Mouse (Mus musculus) CH12.LX (cell line): ENCODE results near the gene Stk32c. TPM values are rescaled to one million over a fixed set of nuclear protein-coding genes. Genes with fewer than 3 reads are reported as not detected.

Experiments
- DNase-seq: peaks from one replicate; pipeline ENCODE4 v3.0.0-alpha.2; 2013; ENCODE audit errors: extremely low read depth
- H3K27ac ChIP-seq: 2 replicates; pipeline ENCODE4 v1.5.1; 2012; ENCODE audit warnings: low read depth, mild to moderate bottlenecking, control low read depth, moderate library complexity; ENCODE audit not compliant: insufficient read depth
- H3K27me3 ChIP-seq: replicated peaks from 2 replicates; pipeline ENCODE3; 2012; ENCODE audit warnings: inconsistent platforms
- H3K36me3 ChIP-seq, 2 experiments: replicated peaks in 1 of 2; 2 replicates each; pipeline versions ENCODE3 to v1.6.1; 2012; ENCODE audit warnings: inconsistent platforms in 1 of 2, low read length in 1 of 2, mild to moderate bottlenecking in 1 of 2, mixed read lengths in 1 of 2, moderate library complexity in 1 of 2; ENCODE audit not compliant: control insufficient read depth in 1 of 2, insufficient read depth in 1 of 2
- H3K4me1 ChIP-seq, 2 experiments: 2 replicates each; pipeline ENCODE4 v1.6.1; 2012; ENCODE audit warnings: inconsistent platforms in 1 of 2, moderate library complexity in 1 of 2; ENCODE audit not compliant: insufficient read depth in 2 of 2, control insufficient read depth in 1 of 2
- H3K4me2 ChIP-seq: 2 replicates; pipeline ENCODE4 v1.6.1; 2012; ENCODE audit warnings: low read depth, mild to moderate bottlenecking, control low read depth; ENCODE audit not compliant: poor library complexity, insufficient read depth, severe bottlenecking
- H3K4me3 ChIP-seq, 3 experiments: fragments of 150-350 bp in 1 of 3; sonication (generic) in 1 of 3; replicated peaks in 1 of 3; 2 replicates each; pipeline versions ENCODE3 to v1.5.1; 2011 to 2012; ENCODE audit warnings: low read depth in 2 of 3, low read length in 2 of 3, mild to moderate bottlenecking in 2 of 3, moderate library complexity in 2 of 3, control low read depth in 1 of 3, improper control_type of control experiment in 1 of 3, inconsistent platforms in 1 of 3, mixed read lengths in 1 of 3; ENCODE audit not compliant: poor library complexity in 1 of 3
- H3K79me2 ChIP-seq: replicated peaks from 2 replicates; pipeline ENCODE4 v1.6.1; 2012; ENCODE audit warnings: mild to moderate bottlenecking, moderate library complexity; ENCODE audit not compliant: control insufficient read depth, poor library complexity, insufficient read depth, severe bottlenecking; ENCODE audit errors: extremely low read depth
- H3K9ac ChIP-seq: 2 replicates; pipeline ENCODE4 v1.6.1; 2012; ENCODE audit warnings: low read depth, mild to moderate bottlenecking, control low read depth, moderate library complexity; ENCODE audit not compliant: insufficient read depth
- H3K9me3 ChIP-seq: replicated peaks from 2 replicates; pipeline ENCODE3; 2012; ENCODE audit warnings: low read length, inconsistent platforms, mixed read lengths
- BHLHE40 ChIP-seq: IDR thresholded peaks from 2 replicates; pipeline ENCODE4 v1.6.1; 2011; ENCODE audit warnings: mild to moderate bottlenecking, low read depth, low read length, improper control_type of control experiment
- CHD1 ChIP-seq: IDR thresholded peaks from 2 replicates; pipeline ENCODE4 v1.6.1; 2012; ENCODE audit warnings: low read depth, low read length, improper control_type of control experiment, inconsistent platforms
- CHD2 ChIP-seq: IDR thresholded peaks from 2 replicates; pipeline ENCODE4 v1.6.1; 2011; ENCODE audit warnings: low read length, improper control_type of control experiment
- E2F4 ChIP-seq: IDR thresholded peaks from 2 replicates; pipeline ENCODE4 v1.6.1; 2011; ENCODE audit warnings: low read depth, low read length, improper control_type of control experiment; ENCODE audit not compliant: insufficient replicate concordance
- ELF1 ChIP-seq: IDR thresholded peaks from 2 replicates; pipeline ENCODE4 v1.6.1; 2014; ENCODE audit warnings: low read depth, mild to moderate bottlenecking, inconsistent platforms, low read length, improper control_type of control experiment
- ETS1 ChIP-seq: conservative IDR thresholded peaks from 2 replicates; pipeline ENCODE4 v1.6.1; 2012; ENCODE audit warnings: low read depth, mild to moderate bottlenecking, inconsistent platforms, low read length, improper control_type of control experiment, moderate library complexity
- HCFC1 ChIP-seq: IDR thresholded peaks from 2 replicates; pipeline ENCODE4 v1.6.1; 2012; ENCODE audit warnings: low read depth, mild to moderate bottlenecking, inconsistent platforms, low read length, improper control_type of control experiment
- JUN ChIP-seq: IDR thresholded peaks from 2 replicates; pipeline ENCODE4 v1.6.1; 2011; ENCODE audit warnings: low read depth, mild to moderate bottlenecking, low read length, improper control_type of control experiment, moderate library complexity; ENCODE audit not compliant: insufficient read depth
- KAT2A ChIP-seq: IDR thresholded peaks from 2 replicates; pipeline ENCODE4 v1.6.1; 2012; ENCODE audit warnings: low read length, improper control_type of control experiment, inconsistent platforms; ENCODE audit not compliant: insufficient replicate concordance
- MAFK ChIP-seq: IDR thresholded peaks from 2 replicates; pipeline ENCODE4 v1.6.1; 2011; ENCODE audit warnings: low read length, improper control_type of control experiment; ENCODE audit not compliant: insufficient replicate concordance
- MAX ChIP-seq: IDR thresholded peaks from 2 replicates; pipeline ENCODE4 v1.6.1; 2011; ENCODE audit warnings: low read length, improper control_type of control experiment
- MEF2A ChIP-seq: IDR thresholded peaks from 2 replicates; pipeline ENCODE4 v1.6.1; 2014; ENCODE audit warnings: low read depth, mild to moderate bottlenecking, inconsistent platforms, low read length, improper control_type of control experiment, borderline replicate concordance
- MYC ChIP-seq: IDR thresholded peaks from 2 replicates; pipeline ENCODE4 v1.6.1; 2011; ENCODE audit warnings: low read depth, mild to moderate bottlenecking, improper control_type of control experiment, low read length
- NRF1 ChIP-seq: IDR thresholded peaks from 2 replicates; pipeline ENCODE4 v1.6.1; 2014; ENCODE audit warnings: low read depth, mild to moderate bottlenecking, inconsistent platforms, low read length, improper control_type of control experiment, moderate library complexity
- PAX5 ChIP-seq: IDR thresholded peaks from 2 replicates; pipeline ENCODE4 v1.6.1; 2012; ENCODE audit warnings: low read length, inconsistent platforms, mixed read lengths
- POLR2A ChIP-seq: IDR thresholded peaks from 2 replicates; pipeline ENCODE4 v1.6.1; 2011; ENCODE audit warnings: low read depth, mild to moderate bottlenecking, improper control_type of control experiment, low read length
- POLR2AphosphoS2 ChIP-seq: IDR thresholded peaks from 2 replicates; pipeline ENCODE4 v1.6.1; 2011; ENCODE audit warnings: low read depth, low read length, improper control_type of control experiment
- RAD21 ChIP-seq: IDR thresholded peaks from 2 replicates; pipeline ENCODE4 v1.6.1; 2011; ENCODE audit warnings: low read depth, mild to moderate bottlenecking, low read length, improper control_type of control experiment, moderate library complexity
- RCOR1 ChIP-seq: conservative IDR thresholded peaks from 2 replicates; pipeline ENCODE4 v1.6.1; 2012; ENCODE audit warnings: low read depth, mild to moderate bottlenecking, inconsistent platforms, low read length, improper control_type of control experiment
- SIN3A ChIP-seq: IDR thresholded peaks from 2 replicates; pipeline ENCODE4 v1.6.1; 2012; ENCODE audit warnings: low read length, improper control_type of control experiment, inconsistent platforms
- SMC3 ChIP-seq: IDR thresholded peaks from 2 replicates; pipeline ENCODE4 v1.6.1; 2011; ENCODE audit warnings: low read depth, low read length, improper control_type of control experiment
- TBP ChIP-seq: conservative IDR thresholded peaks from 2 replicates; pipeline ENCODE4 v1.6.1; 2011; ENCODE audit warnings: low read depth, low read length, improper control_type of control experiment
- TCF12 ChIP-seq: IDR thresholded peaks from 2 replicates; pipeline ENCODE4 v1.6.1; 2014; ENCODE audit warnings: low read depth, mild to moderate bottlenecking, inconsistent platforms, low read length, improper control_type of control experiment
- UBTF ChIP-seq: IDR thresholded peaks from 2 replicates; pipeline ENCODE4 v1.6.1; 2012; ENCODE audit warnings: low read depth, mild to moderate bottlenecking, inconsistent platforms, low read length, improper control_type of control experiment, moderate library complexity
- USF1 ChIP-seq: IDR thresholded peaks from 2 replicates; pipeline ENCODE4 v1.6.1; 2014; ENCODE audit warnings: low read depth, mild to moderate bottlenecking, inconsistent platforms, low read length, improper control_type of control experiment
- ZC3H11A ChIP-seq: IDR thresholded peaks from 2 replicates; pipeline ENCODE4 v1.6.1; 2012; ENCODE audit warnings: low read depth, mild to moderate bottlenecking, inconsistent platforms, low read length, improper control_type of control experiment
- dilution Hi-C: fragments of 300-500 bp; cut with MboI; formaldehyde crosslinking; loops from 2 replicates; pipeline ENCODE4 v1.14.3; 2020; ENCODE audit warnings: low sequenced_read_pairs; ENCODE audit not compliant: extremely low pct_unique_long_range_greater_than_20kb, extremely low pct_ligation_motif_present
- in situ Hi-C: fragments of 300-500 bp; cut with MboI; formaldehyde crosslinking; loops from 3 replicates; pipeline ENCODE4 v1.14.3; 2019; ENCODE audit warnings: low sequenced_read_pairs, low pct_ligation_motif_present, low pct_unique_long_range_greater_than_20kb, mixed read lengths
- polyA plus RNA-seq: library from polyadenylated mRNA; unstranded; fragments of >175 nt; gene quantifications from 2 replicates; pipeline ENCODE4 v1.2.1, GENCODE M21; 2012; ENCODE audit warnings: low read depth; ENCODE audit not compliant: insufficient read length
- total RNA-seq, 2 experiments: library from RNA; depleted of rRNA; stranded (reverse); fragments of 300-350 nt in 1 of 2; fragments of >200 nt in 1 of 2; gene quantifications; 2 replicates each; pipeline ENCODE4 v1.2.3; 2012 to 2014

Gene Stk32c
- total and polyA plus RNA-seq, 3 experiments, result not detected

GRCm38 (mm10) chr7:139133446-139133845 is 79.7 kb downstream of the Stk32c start:
- no peak overlapping the region for H3K4me2 ChIP-seq
- no peak for DNase-seq
- no peak overlapping the region for H3K27ac ChIP-seq
- in situ Hi-C loops (no loop called here), dilution Hi-C loops (no loop called here)
- peaks cover 93% of the 10 kb centered on the region for H3K27me3 ChIP-seq
- no peak for TF ChIP-seq SIN3A
- no peak for TF ChIP-seq NRF1
- no peak for TF ChIP-seq JUN
- TF ChIP-seq CHD1, result no peak
- TF ChIP-seq TBP, result no peak
- TF ChIP-seq PAX5, result no peak
- no peak for TF ChIP-seq BHLHE40
- no peak for TF ChIP-seq E2F4
- no peak for TF ChIP-seq KAT2A
- TF ChIP-seq USF1, result no peak
- TF ChIP-seq MAFK, result no peak
- no peak for TF ChIP-seq SMC3
- TF ChIP-seq POLR2AphosphoS2, result no peak
- TF ChIP-seq TCF12, result no peak
- no peak for TF ChIP-seq ETS1
- TF ChIP-seq POLR2A, result no peak
- TF ChIP-seq MAX, result no peak
- TF ChIP-seq MEF2A, result no peak
- no peak for TF ChIP-seq MYC
- H3K9ac ChIP-seq, result no peak overlapping the region
- no peaks in the 10 kb centered on the region for H3K4me1 ChIP-seq
- H3K36me3 ChIP-seq, result no peaks in the 10 kb centered on the region
- no peaks in the 10 kb centered on the region for H3K79me2 ChIP-seq
- H3K9me3 ChIP-seq, result no peaks in the 10 kb centered on the region
- no peak overlapping the region for H3K4me3 ChIP-seq

GRCm38 (mm10) chr7:139131538-139131937 is 81.6 kb downstream of the Stk32c start:
- Histone ChIP-seq H3K27me3 (peaks cover 87% of the 10 kb centered on the region), H3K4me1 (no peaks in the 10 kb centered on the region), H3K9me3 (no peaks in the 10 kb centered on the region), H3K27ac (no peak overlapping the region), H3K36me3 (no peaks in the 10 kb centered on the region), H3K4me2 (no peak overlapping the region), H3K79me2 (no peaks in the 10 kb centered on the region), H3K4me3 (no peak overlapping the region)
- DNase-seq, result no peak
- in situ Hi-C loops (no loop called here), dilution Hi-C loops (no loop called here)
- TF ChIP-seq HCFC1 (no peak), TCF12 (no peak), RAD21 (no peak), MYC (no peak), BHLHE40 (no peak), TBP (no peak), SMC3 (no peak), NRF1 (no peak), ZC3H11A (no peak), UBTF (no peak), CHD2 (no peak), ELF1 (no peak), RCOR1 (no peak)
- TF ChIP-seq, all 38 proteins: peak for 0
- no peak overlapping the region for H3K9ac ChIP-seq
